Mouse (Mus musculus) layer of hippocampus, adult 8-10 months (tissue): ENCODE measurements around the gene Mdm2. TPM values are rescaled to one million over a fixed set of nuclear protein-coding genes. Genes with fewer than 3 reads are reported as not detected.

Source experiments
- DNase-seq, 2 experiments: peaks; one replicate each; pipeline ENCODE4 v3.0.0; 2022; ENCODE audit warnings: low spot score in 2 of 2
- total RNA-seq, 4 experiments: library from RNA; stranded (reverse); gene quantifications; 2 replicates each; pipeline ENCODE4 v1.2.4; 2022

Mdm2 gene
- total RNA-seq, 4 experiments from 2014 or later = 54.5 to 67.0 (median 58.7) TPM

GRCm38 (mm10) chr10:117646482-117647157 is 63.9 kb downstream of the Mdm2 start:
- DNase-seq = no peak

- DNase-seq = no peak
Measured at GRCm38 (mm10) chr10:117645487-117645964, 65.0 kb downstream of the Mdm2 start.

GRCm38 (mm10) chr10:117644828-117645227 is 65.7 kb downstream of the Mdm2 start:
- no peak for DNase-seq

- DNase-seq = no peak
Measured at GRCm38 (mm10) chr10:117644429-117644748, 66.2 kb downstream of the Mdm2 start.

GRCm38 (mm10) chr10:117643711-117644428 is 66.7 kb downstream of the Mdm2 start:
- DNase-seq = no peak

- DNase-seq = no peak
Measured at GRCm38 (mm10) chr10:117643302-117643701, 67.3 kb downstream of the Mdm2 start.

- no peak for DNase-seq
Measured at GRCm38 (mm10) chr10:117642491-117643262, 67.9 kb downstream of the Mdm2 start.

GRCm38 (mm10) chr10:117642201-117642450 is 68.4 kb downstream of the Mdm2 start:
- no peak for DNase-seq

- DNase-seq = no peak
Measured at GRCm38 (mm10) chr10:117641400-117642200, 69.0 kb downstream of the Mdm2 start.

- no peak for DNase-seq
Measured at GRCm38 (mm10) chr10:117640595-117641078, 69.9 kb downstream of the Mdm2 start.

GRCm38 (mm10) chr10:117639899-117640594 is 70.5 kb downstream of the Mdm2 start:
- no peak for DNase-seq

GRCm38 (mm10) chr10:117639221-117639599 is 71.3 kb downstream of the Mdm2 start:
- no peak for DNase-seq

Other genes starting within 250 kb of the Mdm2 start
- gene Cpm, start 81.3 kb downstream of the Mdm2 start, total RNA-seq = 10 to 100 TPM in 2 of 4 experiments, 1 to 10 TPM in 2; 9.1 to 11.4 (median 9.7) TPM
- 10 to 100 TPM; 29.7 to 33.1 (median 31.9) TPM for gene Slc35e3, start 35.6 kb upstream of the Mdm2 start, total RNA-seq
- gene Nup107, start 81.9 kb upstream of the Mdm2 start, total RNA-seq = 10 to 100 TPM; 16.8 to 20.6 (median 18.3) TPM
- gene Rap1b, start 135.3 kb upstream of the Mdm2 start, total RNA-seq = 10 to 100 TPM; 56.6 to 59.8 (median 59.1) TPM